Mouse (Mus musculus): ENCODE measurements at regions not wholly inside any gene's neighbourhood (a gene's known extent, or its start where the extent isn't known, plus 50 kb on each side); places are given as distances from the start of the nearest gene placed in this dataset.
A peak's percentile ranks its signal among the peaks of the same experiment; 100 is the strongest.

- TF ChIP-seq CTCF (conservative IDR thresholded peaks at IDR 0.05; ENCODE audit: low read length) (no peak), POU5F1 (IDR thresholded peaks at IDR 0.05; ENCODE audit: borderline replicate concordance, low read length) (no peak), NANOG (IDR thresholded peaks at IDR 0.05; ENCODE audit: borderline replicate concordance, low read length) (no peak)
- Histone ChIP-seq H3K27me3 (ENCODE audit: insufficient read depth, low read length) (no peaks in the 10 kb centered on the region), H3K4me1 (replicated peaks; ENCODE audit: low read depth, low read length) (peaks cover 68% of the 10 kb centered on the region), H3K4me3 (replicated peaks; ENCODE audit: low read length) (no peak overlapping the region), H3K9me3 (ENCODE audit: low read length) (no peaks in the 10 kb centered on the region), H3K36me3 (ENCODE audit: insufficient read depth, low read length) (no peaks in the 10 kb centered on the region)
These were observed 243.4 kb downstream of the Rplp1 start for GRCm38 (mm10) chr9:61670986-61671385.

GRCm38 (mm10) chr9:61669729-61670520, 244.4 kb downstream of the Rplp1 start:
- no peaks in the 10 kb centered on the region for H3K36me3 ChIP-seq (ENCODE audit: insufficient read depth, low read length)
- peaks cover 65% of the 10 kb centered on the region for H3K4me1 ChIP-seq (replicated peaks; ENCODE audit: low read depth, low read length)
- no peaks in the 10 kb centered on the region for H3K27me3 ChIP-seq (ENCODE audit: insufficient read depth, low read length)
- TF ChIP-seq POU5F1 (IDR thresholded peaks at IDR 0.05; ENCODE audit: borderline replicate concordance, low read length): no peak
- no peak for TF ChIP-seq NANOG (IDR thresholded peaks at IDR 0.05; ENCODE audit: borderline replicate concordance, low read length)
- TF ChIP-seq CTCF (conservative IDR thresholded peaks at IDR 0.05; ENCODE audit: low read length): no peak
- H3K4me3 ChIP-seq (replicated peaks; ENCODE audit: low read length): no peak overlapping the region
- no peaks in the 10 kb centered on the region for H3K9me3 ChIP-seq (ENCODE audit: low read length)

- TF ChIP-seq NANOG (IDR thresholded peaks at IDR 0.05; ENCODE audit: borderline replicate concordance, low read length) (no peak), POU5F1 (IDR thresholded peaks at IDR 0.05; ENCODE audit: borderline replicate concordance, low read length) (no peak), CTCF (conservative IDR thresholded peaks at IDR 0.05; ENCODE audit: low read length) (no peak)
- H3K27me3 ChIP-seq (ENCODE audit: insufficient read depth, low read length): no peaks in the 10 kb centered on the region
- no peaks in the 10 kb centered on the region for H3K36me3 ChIP-seq (ENCODE audit: insufficient read depth, low read length)
- peaks cover 58% of the 10 kb centered on the region for H3K4me1 ChIP-seq (replicated peaks; ENCODE audit: low read depth, low read length)
- no peak overlapping the region for H3K4me3 ChIP-seq (replicated peaks; ENCODE audit: low read length)
- H3K9me3 ChIP-seq (ENCODE audit: low read length): no peaks in the 10 kb centered on the region
These were observed 245.6 kb downstream of the Rplp1 start for GRCm38 (mm10) chr9:61668723-61669122.

GRCm38 (mm10) chr9:61668157-61668697, 246.1 kb downstream of the Rplp1 start:
- Histone ChIP-seq H3K36me3 (ENCODE audit: insufficient read depth, low read length) (no peaks in the 10 kb centered on the region), H3K9me3 (ENCODE audit: low read length) (no peaks in the 10 kb centered on the region), H3K4me3 (replicated peaks; ENCODE audit: low read length) (no peak overlapping the region), H3K4me1 (replicated peaks; ENCODE audit: low read depth, low read length) (peaks cover 58% of the 10 kb centered on the region), H3K27me3 (ENCODE audit: insufficient read depth, low read length) (no peaks in the 10 kb centered on the region)
- TF ChIP-seq CTCF (conservative IDR thresholded peaks at IDR 0.05; ENCODE audit: low read length) (no peak), POU5F1 (IDR thresholded peaks at IDR 0.05; ENCODE audit: borderline replicate concordance, low read length) (no peak), NANOG (IDR thresholded peaks at IDR 0.05; ENCODE audit: borderline replicate concordance, low read length) (no peak; the same call in 1 of the 2 replicates)

- H3K9me3 ChIP-seq (ENCODE audit: low read length): no peaks in the 10 kb centered on the region
- no peaks in the 10 kb centered on the region for H3K27me3 ChIP-seq (ENCODE audit: insufficient read depth, low read length)
- peaks cover 58% of the 10 kb centered on the region for H3K4me1 ChIP-seq (replicated peaks; ENCODE audit: low read depth, low read length)
- TF ChIP-seq CTCF (conservative IDR thresholded peaks at IDR 0.05; ENCODE audit: low read length): no peak
- TF ChIP-seq NANOG (IDR thresholded peaks at IDR 0.05; ENCODE audit: borderline replicate concordance, low read length): peak; percentile 66
- H3K36me3 ChIP-seq (ENCODE audit: insufficient read depth, low read length): no peaks in the 10 kb centered on the region
- H3K4me3 ChIP-seq (replicated peaks; ENCODE audit: low read length): peak overlapping the region; percentile 39; the same call in 1 of the 2 replicates
These were observed 246.8 kb downstream of the Rplp1 start for GRCm38 (mm10) chr9:61667453-61668074.

- Histone ChIP-seq H3K4me3 (replicated peaks; ENCODE audit: low read length) (peak overlapping the region; percentile 39; the same call in 1 of the 2 replicates), H3K27me3 (ENCODE audit: insufficient read depth, low read length) (no peaks in the 10 kb centered on the region), H3K4me1 (replicated peaks; ENCODE audit: low read depth, low read length) (peaks cover 58% of the 10 kb centered on the region), H3K36me3 (ENCODE audit: insufficient read depth, low read length) (no peaks in the 10 kb centered on the region), H3K9me3 (ENCODE audit: low read length) (no peaks in the 10 kb centered on the region)
- TF ChIP-seq NANOG (IDR thresholded peaks at IDR 0.05; ENCODE audit: borderline replicate concordance, low read length): no peak
- no peak for TF ChIP-seq CTCF (conservative IDR thresholded peaks at IDR 0.05; ENCODE audit: low read length)
These were observed 247.5 kb downstream of the Rplp1 start for GRCm38 (mm10) chr9:61666761-61667332.

GRCm38 (mm10) chr9:61666118-61666517, 248.2 kb downstream of the Rplp1 start:
- no peaks in the 10 kb centered on the region for H3K27me3 ChIP-seq (ENCODE audit: insufficient read depth, low read length)
- no peak for TF ChIP-seq NANOG (IDR thresholded peaks at IDR 0.05; ENCODE audit: borderline replicate concordance, low read length)
- H3K36me3 ChIP-seq (ENCODE audit: insufficient read depth, low read length): no peaks in the 10 kb centered on the region
- H3K4me3 ChIP-seq (replicated peaks; ENCODE audit: low read length): no peak overlapping the region
- peaks cover 57% of the 10 kb centered on the region for H3K4me1 ChIP-seq (replicated peaks; ENCODE audit: low read depth, low read length)
- H3K9me3 ChIP-seq (ENCODE audit: low read length): no peaks in the 10 kb centered on the region

GRCm38 (mm10) chr9:61665254-61665653, 249.1 kb downstream of the Rplp1 start:
- H3K4me3 ChIP-seq (replicated peaks; ENCODE audit: low read length): no peak overlapping the region
- H3K27me3 ChIP-seq (ENCODE audit: insufficient read depth, low read length): no peaks in the 10 kb centered on the region
- TF ChIP-seq CTCF (conservative IDR thresholded peaks at IDR 0.05; ENCODE audit: low read length): no peak
- no peak for TF ChIP-seq NANOG (IDR thresholded peaks at IDR 0.05; ENCODE audit: borderline replicate concordance, low read length)
- TF ChIP-seq POU5F1 (IDR thresholded peaks at IDR 0.05; ENCODE audit: borderline replicate concordance, low read length): no peak
- no peaks in the 10 kb centered on the region for H3K36me3 ChIP-seq (ENCODE audit: insufficient read depth, low read length)
- H3K9me3 ChIP-seq (ENCODE audit: low read length): no peaks in the 10 kb centered on the region
- peaks cover 48% of the 10 kb centered on the region for H3K4me1 ChIP-seq (replicated peaks; ENCODE audit: low read depth, low read length)

All from E14TG2a.4 (cell line).